Mouse (Mus musculus): ENCODE measurements around the gene Pcsk4. TPM values are rescaled to one million over a fixed set of nuclear protein-coding genes. Genes with fewer than 3 reads are reported as not detected.
A peak's percentile ranks its signal among the peaks of the same experiment; 100 is the strongest.

Pcsk4 gene
- total and polyA plus RNA-seq, 3 experiments: 1.4 to 4.9 (median 1.8) TPM

GRCm38 (mm10) chr10:80282481-80283441, 46.5 kb downstream of the Pcsk4 start:
- WGBS: 66% methylated on average over 20 of the region's 20 CpGs
- no peaks in the 10 kb centered on the region for H3K27me3 ChIP-seq (ENCODE audit: control insufficient read depth, insufficient read depth, low read length)
- intact Hi-C loops (cut with DNase I): no loop called here
- DNase-seq: no peak
- H3K4me1 ChIP-seq (ENCODE audit: control insufficient read depth, insufficient read depth, low read length): peaks cover 4% of the 10 kb centered on the region; the same call in 1 of the 2 replicates
- TF ChIP-seq EP300 (IDR thresholded peaks at IDR 0.05; ENCODE audit: insufficient read depth, low read depth, low read length) (0 out of 2 replicates have a peak, but pooled peaks have one; percentile 34), POLR2A (IDR thresholded peaks at IDR 0.05; ENCODE audit: insufficient read depth, low read depth, low read length) (no peak), CTCF (IDR thresholded peaks at IDR 0.05) (no peak)
- H3K36me3 ChIP-seq (ENCODE audit: control insufficient read depth, insufficient read depth, low read length): no peaks in the 10 kb centered on the region
- peak overlapping the region; percentile 17; the same call in 1 of the 2 replicates for H3K9ac ChIP-seq (ENCODE audit: low read depth, low read length)
- H3K4me3 ChIP-seq: no peak overlapping the region
- peak overlapping the region; percentile 78 for H3K27ac ChIP-seq
- H3K79me2 ChIP-seq (replicated peaks; ENCODE audit: control insufficient read depth, insufficient read depth, low read length): no peaks in the 10 kb centered on the region

DNA sequence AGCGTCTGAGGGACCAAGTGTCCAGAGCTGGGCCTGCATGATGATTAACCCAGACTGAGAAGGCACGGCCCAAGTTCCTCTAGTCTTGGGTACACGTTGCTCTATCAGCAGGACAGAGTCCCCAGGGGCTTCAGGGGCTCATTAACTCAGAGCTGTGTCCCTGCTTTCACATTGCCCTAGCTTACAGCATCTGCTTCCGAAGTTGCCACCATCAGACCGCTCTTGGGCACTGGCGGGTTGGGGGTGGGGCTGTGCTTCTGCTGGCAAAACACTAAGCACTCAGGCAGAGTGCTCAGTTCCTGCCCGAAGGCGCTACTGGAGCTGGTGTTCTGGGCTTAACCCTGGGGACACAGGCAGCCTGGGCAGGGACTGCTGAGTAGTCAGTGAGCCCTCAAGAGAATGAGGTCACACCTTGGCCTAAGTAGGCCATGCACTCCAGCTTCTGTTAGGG, 47.4 kb downstream of the Pcsk4 start:
- Histone ChIP-seq H3K27me3 (ENCODE audit: control insufficient read depth, insufficient read depth, low read length) (no peaks in the 10 kb centered on the region), H3K79me2 (replicated peaks; ENCODE audit: control insufficient read depth, insufficient read depth, low read length) (no peaks in the 10 kb centered on the region), H3K36me3 (ENCODE audit: control insufficient read depth, insufficient read depth, low read length) (no peaks in the 10 kb centered on the region), H3K4me3 (no peak overlapping the region), H3K9ac (ENCODE audit: low read depth, low read length) (no peak overlapping the region), H3K4me1 (ENCODE audit: control insufficient read depth, insufficient read depth, low read length) (peaks cover 4% of the 10 kb centered on the region; the same call in 1 of the 2 replicates), H3K27ac (peak overlapping the region; percentile 78)
- WGBS: 42% methylated on average over 8 of the region's 8 CpGs
- intact Hi-C loops (cut with DNase I): loop anchor here (1.0 kb wide), 1 partner anchor 30 kb away; no protein-coding TSS in a partner anchor
- TF ChIP-seq EP300 (IDR thresholded peaks at IDR 0.05; ENCODE audit: insufficient read depth, low read depth, low read length) (no peak), CTCF (IDR thresholded peaks at IDR 0.05) (no peak), POLR2A (IDR thresholded peaks at IDR 0.05; ENCODE audit: insufficient read depth, low read depth, low read length) (no peak)
- DNase-seq: peak in 1 of 2 experiments; percentile 62

- no peak overlapping the region for H3K9ac ChIP-seq (ENCODE audit: low read depth, low read length)
- H3K36me3 ChIP-seq (ENCODE audit: control insufficient read depth, insufficient read depth, low read length): no peaks in the 10 kb centered on the region
- intact Hi-C loops (cut with DNase I): loop anchor here (1.0 kb wide), 1 partner anchor 29 kb away; no protein-coding TSS in a partner anchor
- no peak overlapping the region for H3K4me3 ChIP-seq
- peak in 1 of 2 experiments; percentile 69 for DNase-seq
- WGBS: 55% methylated on average over 7 of the region's 7 CpGs
- H3K27me3 ChIP-seq (ENCODE audit: control insufficient read depth, insufficient read depth, low read length): no peaks in the 10 kb centered on the region
- peak overlapping the region; percentile 78 for H3K27ac ChIP-seq
- H3K79me2 ChIP-seq (replicated peaks; ENCODE audit: control insufficient read depth, insufficient read depth, low read length): no peaks in the 10 kb centered on the region
- no peak for TF ChIP-seq CTCF (IDR thresholded peaks at IDR 0.05)
- 0 out of 2 replicates have a peak, but pooled peaks have one; percentile 19 for TF ChIP-seq POLR2A (IDR thresholded peaks at IDR 0.05; ENCODE audit: insufficient read depth, low read depth, low read length)
- TF ChIP-seq EP300 (IDR thresholded peaks at IDR 0.05; ENCODE audit: insufficient read depth, low read depth, low read length): peak; percentile 87
- H3K4me1 ChIP-seq (ENCODE audit: control insufficient read depth, insufficient read depth, low read length): peaks cover 4% of the 10 kb centered on the region; the same call in 1 of the 2 replicates
Observed at GRCm38 (mm10) chr10:80281304-80281703, 48.0 kb downstream of the Pcsk4 start.

GRCm38 (mm10) chr10:80279273-80279672, 50.0 kb downstream of the Pcsk4 start:
- 87% methylated on average over 12 of the region's 12 CpGs for WGBS
- no peak overlapping the region for H3K9ac ChIP-seq (ENCODE audit: low read depth, low read length)
- H3K4me3 ChIP-seq: no peak overlapping the region
- H3K36me3 ChIP-seq (ENCODE audit: control insufficient read depth, insufficient read depth, low read length): no peaks in the 10 kb centered on the region
- H3K27me3 ChIP-seq (ENCODE audit: control insufficient read depth, insufficient read depth, low read length): no peaks in the 10 kb centered on the region
- no peaks in the 10 kb centered on the region for H3K79me2 ChIP-seq (replicated peaks; ENCODE audit: control insufficient read depth, insufficient read depth, low read length)
- no peak for TF ChIP-seq CTCF (IDR thresholded peaks at IDR 0.05)
- DNase-seq: no peak
- H3K27ac ChIP-seq: no peak overlapping the region
- intact Hi-C loops (cut with DNase I): no loop called here
- H3K4me1 ChIP-seq (ENCODE audit: control insufficient read depth, insufficient read depth, low read length): peaks cover 4% of the 10 kb centered on the region; the same call in 1 of the 2 replicates

DNA sequence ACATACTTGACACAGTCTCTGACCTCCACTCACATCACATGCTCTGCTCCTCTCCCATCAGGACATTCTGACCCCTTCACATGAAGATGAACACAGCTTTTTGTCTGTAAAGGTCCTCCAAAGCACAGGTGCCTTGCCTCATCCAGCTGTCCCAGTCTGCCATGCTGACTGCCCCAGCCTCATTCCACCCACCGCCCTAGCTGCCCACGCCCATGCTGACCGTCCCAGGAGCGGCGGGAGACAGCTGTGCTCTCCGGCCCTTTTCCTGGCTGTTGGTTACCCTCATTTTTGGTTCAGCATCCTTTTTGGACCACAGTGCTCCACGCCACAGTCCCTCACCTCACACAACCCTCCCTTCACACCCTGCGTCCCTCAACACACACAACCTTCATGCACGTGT, 50.9 kb downstream of the Pcsk4 start:
- TF ChIP-seq EP300 (IDR thresholded peaks at IDR 0.05; ENCODE audit: insufficient read depth, low read depth, low read length) (no peak), POLR2A (IDR thresholded peaks at IDR 0.05; ENCODE audit: insufficient read depth, low read depth, low read length) (no peak), CTCF (IDR thresholded peaks at IDR 0.05) (no peak)
- Histone ChIP-seq H3K27ac (no peak overlapping the region), H3K79me2 (replicated peaks; ENCODE audit: control insufficient read depth, insufficient read depth, low read length) (no peaks in the 10 kb centered on the region), H3K27me3 (ENCODE audit: control insufficient read depth, insufficient read depth, low read length) (no peaks in the 10 kb centered on the region), H3K4me3 (no peak overlapping the region), H3K4me1 (ENCODE audit: control insufficient read depth, insufficient read depth, low read length) (peaks cover 6% of the 10 kb centered on the region; the same call in 1 of the 2 replicates), H3K9ac (ENCODE audit: low read depth, low read length) (no peak overlapping the region), H3K36me3 (ENCODE audit: control insufficient read depth, insufficient read depth, low read length) (no peaks in the 10 kb centered on the region)
- 92% methylated on average over 9 of the region's 9 CpGs for WGBS
- no peak for DNase-seq
- intact Hi-C loops (cut with DNase I): no loop called here

- TF ChIP-seq POLR2A (IDR thresholded peaks at IDR 0.05; ENCODE audit: insufficient read depth, low read depth, low read length) (no peak), EP300 (IDR thresholded peaks at IDR 0.05; ENCODE audit: insufficient read depth, low read depth, low read length) (no peak), CTCF (IDR thresholded peaks at IDR 0.05) (no peak)
- H3K79me2 ChIP-seq (replicated peaks; ENCODE audit: control insufficient read depth, insufficient read depth, low read length): peaks cover 4% of the 10 kb centered on the region; the same call in 1 of the 2 replicates
- DNase-seq: no peak
- H3K27ac ChIP-seq: no peak overlapping the region
- no peaks in the 10 kb centered on the region for H3K27me3 ChIP-seq (ENCODE audit: control insufficient read depth, insufficient read depth, low read length)
- H3K36me3 ChIP-seq (ENCODE audit: control insufficient read depth, insufficient read depth, low read length): no peaks in the 10 kb centered on the region
- 85% methylated on average over 5 of the region's 5 CpGs for WGBS
- H3K9ac ChIP-seq (ENCODE audit: low read depth, low read length): no peak overlapping the region
- peaks cover 6% of the 10 kb centered on the region for H3K4me1 ChIP-seq (ENCODE audit: control insufficient read depth, insufficient read depth, low read length)
- no peak overlapping the region for H3K4me3 ChIP-seq
- intact Hi-C loops (cut with DNase I): no loop called here
Observed at GRCm38 (mm10) chr10:80276238-80276637, 53.1 kb downstream of the Pcsk4 start.
